Mouse (Mus musculus) E14TG2a.4 (cell line): ENCODE measurements around the gene Ppp1r10.

Experiments used
- CTCF ChIP-seq: conservative IDR thresholded peaks from 2 replicates; pipeline ENCODE4 v1.5.1; 2014; ENCODE audit warnings: low read length
- POU5F1 ChIP-seq: IDR thresholded peaks from 2 replicates; pipeline ENCODE4 v1.6.1; 2014; ENCODE audit warnings: low read length, borderline replicate concordance

GRCm38 (mm10) chr17:35958533-35959223, 42.4 kb downstream of the Ppp1r10 start:
- TF ChIP-seq CTCF = no peak
- no peak for TF ChIP-seq POU5F1
